Mouse (Mus musculus) olfactory bulb, adult 2 months (tissue): Measurements from ENCODE around the gene Olfr1222. TPM values are rescaled to one million over a fixed set of nuclear protein-coding genes. Genes with fewer than 3 reads are reported as not detected.
"Not testable (repeated sequence)": the region's sequence is repeated elsewhere in the genome, so short reads cannot be mapped to it uniquely, and the experiment has no call there.

ENCODE experiments used
- H3K27ac ChIP-seq: fragments of 200-500 bp; 2 replicates; pipeline ENCODE4 v1.5.1; 2012; ENCODE audit warnings: low read depth, low read length; ENCODE audit not compliant: insufficient read depth
- H3K4me1 ChIP-seq: fragments of 200-500 bp; 2 replicates; pipeline ENCODE4 v1.6.1; 2012; ENCODE audit warnings: low read length; ENCODE audit not compliant: control insufficient read depth, insufficient read depth
- H3K4me3 ChIP-seq: fragments of 200-500 bp; 2 replicates; pipeline ENCODE4 v1.5.1; 2012; ENCODE audit warnings: mild to moderate bottlenecking, low read depth, low read length, moderate library complexity; ENCODE audit not compliant: insufficient read depth
- CTCF ChIP-seq: fragments of 200-500 bp; IDR thresholded peaks from 2 replicates; pipeline ENCODE4 v1.5.1; 2012; ENCODE audit warnings: low read depth, mild to moderate bottlenecking, low read length, moderate library complexity; ENCODE audit not compliant: insufficient read depth
- POLR2A ChIP-seq: fragments of 200-500 bp; IDR thresholded peaks from 2 replicates; pipeline ENCODE4 v1.6.1; 2012; ENCODE audit warnings: mild to moderate bottlenecking, low read depth, low read length, moderate library complexity; ENCODE audit not compliant: insufficient read depth
- WGBS: fragments of 180-500 bp; shearing (Covaris S2); methylation state at CpG from one replicate; pipeline ENCODE4 v1.1.7; 2018; 5-methylcytosine and 5-hydroxymethylcytosine counted together
- polyA plus RNA-seq: library from polyadenylated mRNA; stranded (reverse); fragments of >200 nt; gene quantifications from 2 replicates; pipeline ENCODE4 v1.2.4, GENCODE M21; 2012; ENCODE audit warnings: low replicate concordance; ENCODE audit not compliant: missing spikeins, insufficient read depth, insufficient read length

Gene Olfr1222
- polyA plus RNA-seq, result not detected in 2 replicates

DNA sequence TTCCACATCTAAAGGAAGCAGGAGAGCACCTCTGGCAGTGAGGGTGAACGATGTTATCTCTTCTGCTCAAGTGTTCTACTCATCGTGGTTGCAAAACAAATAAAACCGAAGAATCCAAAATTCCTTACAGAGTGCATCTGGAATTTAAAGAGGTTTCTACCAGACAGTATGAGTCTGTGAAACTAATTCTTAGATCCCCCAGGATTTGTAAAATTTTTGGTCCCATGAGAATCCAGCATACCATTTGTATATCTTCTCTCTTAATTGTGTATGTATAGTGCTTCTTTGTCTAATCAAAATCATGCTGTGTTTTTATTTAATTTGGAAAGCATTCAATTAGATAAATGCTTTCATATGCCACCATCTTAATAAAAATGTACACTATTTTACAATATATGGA, at the start of gene Olfr1222:
TSS of gene Olfr1222 (minus strand) at position 101 of the 400 bp plus-strand sequence.
- no peak within 1 kb of the TSS for H3K4me3 ChIP-seq
- WGBS, result 88% methylated on average over 3 of the region's 3 CpGs
- H3K27ac ChIP-seq, result no peak within 1 kb of the TSS
- TF ChIP-seq POLR2A, result no peak
- no peak for TF ChIP-seq CTCF
- H3K4me1 ChIP-seq, result no peaks in the 10 kb centered on the region

DNA sequence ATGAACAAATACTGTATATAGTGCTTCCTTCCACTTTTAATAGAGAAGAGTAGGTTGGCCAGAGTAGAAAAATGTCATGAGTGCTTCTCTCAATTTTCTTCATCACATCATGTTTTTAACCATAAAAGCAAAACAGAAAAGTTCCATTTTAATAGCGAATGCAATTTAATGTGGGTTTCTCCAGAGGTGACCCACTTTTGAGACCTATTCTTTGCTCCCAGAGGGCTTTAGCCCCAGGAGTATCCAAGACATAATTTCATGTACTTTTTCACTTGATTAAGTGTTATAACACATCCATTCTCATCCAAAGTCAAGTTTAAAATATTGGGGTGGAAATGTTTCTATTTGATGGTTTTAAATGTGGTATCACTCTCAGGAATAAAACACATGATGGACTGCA, 41.7 kb upstream of the Olfr1222 start, which contains the start of gene Olfr1225:
TSS of gene Olfr1225 (minus strand) at position 101 of the 400 bp plus-strand sequence.
- WGBS, result 86% methylated on average over 1 of the region's 1 CpGs
- H3K4me3 ChIP-seq, result no peak within 1 kb of the TSS
- TF ChIP-seq POLR2A (no peak), CTCF (no peak)
- H3K27ac ChIP-seq, result no peak within 1 kb of the TSS
- no peaks in the 10 kb centered on the region for H3K4me1 ChIP-seq

DNA sequence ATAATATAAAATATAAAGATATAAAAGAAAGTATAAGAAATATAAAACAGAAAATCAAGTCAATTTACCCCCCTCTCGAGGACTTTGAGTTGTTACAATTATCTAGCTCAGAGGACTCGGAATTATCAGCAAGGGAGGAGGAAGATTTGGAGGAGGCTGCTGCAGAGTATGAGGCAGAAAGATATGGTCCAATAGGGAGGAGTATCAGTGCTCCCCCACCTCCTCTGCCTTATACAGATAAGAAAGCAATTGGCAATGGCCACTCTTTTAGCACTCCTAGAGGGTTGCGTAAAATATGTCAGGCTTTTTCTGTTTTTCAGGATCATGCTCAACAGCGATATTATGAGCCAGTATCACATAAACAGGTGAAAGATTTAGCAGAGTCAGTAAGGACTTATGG, 31.9 kb upstream of the Olfr1222 start:
- not testable (repeated sequence) for H3K4me1 ChIP-seq, H3K4me3 ChIP-seq, H3K27ac ChIP-seq
- WGBS, result 88% methylated on average over 4 of the region's 4 CpGs

DNA sequence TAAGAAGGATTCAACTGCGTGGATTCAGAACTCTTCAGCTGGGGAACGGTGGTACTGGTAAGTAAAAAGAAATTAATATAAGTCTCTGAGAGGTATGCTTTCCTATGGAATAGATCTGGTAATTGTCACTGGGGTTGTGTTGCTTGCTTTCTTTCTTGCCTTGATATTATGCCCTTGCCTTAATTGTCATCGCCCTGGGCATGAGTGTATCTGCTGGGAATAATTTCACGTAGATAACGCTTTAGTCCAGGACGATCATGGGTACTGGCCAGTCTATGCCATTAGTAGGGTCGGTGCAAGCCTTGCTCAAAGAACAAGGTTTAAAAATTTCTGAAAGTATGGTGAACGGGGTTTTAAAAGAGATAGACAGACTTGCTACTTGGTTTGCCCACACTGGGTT, 31.1 kb upstream of the Olfr1222 start, which contains the start of gene Olfr1224-ps1:
TSS of gene Olfr1224-ps1 (minus strand) at position 101 of the 400 bp plus-strand sequence.
- H3K4me1 ChIP-seq, H3K4me3 ChIP-seq, H3K27ac ChIP-seq: not testable (repeated sequence)
- WGBS, result 94% methylated on average over 8 of the region's 8 CpGs

DNA sequence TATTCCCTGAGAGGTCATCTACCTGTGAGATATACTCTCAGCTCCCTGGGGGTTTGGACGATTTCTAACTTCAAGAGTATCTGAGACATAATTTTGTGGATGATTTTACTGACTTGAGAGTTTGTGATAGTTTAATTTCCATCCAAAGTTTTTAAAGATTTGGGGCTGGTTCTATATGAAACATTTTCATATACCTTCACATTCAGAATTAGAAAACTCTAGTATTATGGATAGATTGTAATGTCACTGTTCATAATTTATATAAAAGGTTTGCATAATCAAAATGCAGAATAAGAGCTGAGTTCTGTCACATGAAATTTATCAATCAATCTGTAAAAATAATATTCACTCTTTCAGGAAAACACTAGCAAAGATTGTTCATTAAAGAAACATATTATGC, 18.6 kb upstream of the Olfr1222 start, which contains the start of gene Olfr1223:
TSS of gene Olfr1223 (minus strand) at position 101 of the 400 bp plus-strand sequence.
- no peak within 1 kb of the TSS for H3K27ac ChIP-seq
- H3K4me3 ChIP-seq, result no peak within 1 kb of the TSS
- TF ChIP-seq CTCF, result no peak
- no peak for TF ChIP-seq POLR2A
- 68% methylated on average over 1 of the region's 1 CpGs for WGBS
- no peaks in the 10 kb centered on the region for H3K4me1 ChIP-seq

DNA sequence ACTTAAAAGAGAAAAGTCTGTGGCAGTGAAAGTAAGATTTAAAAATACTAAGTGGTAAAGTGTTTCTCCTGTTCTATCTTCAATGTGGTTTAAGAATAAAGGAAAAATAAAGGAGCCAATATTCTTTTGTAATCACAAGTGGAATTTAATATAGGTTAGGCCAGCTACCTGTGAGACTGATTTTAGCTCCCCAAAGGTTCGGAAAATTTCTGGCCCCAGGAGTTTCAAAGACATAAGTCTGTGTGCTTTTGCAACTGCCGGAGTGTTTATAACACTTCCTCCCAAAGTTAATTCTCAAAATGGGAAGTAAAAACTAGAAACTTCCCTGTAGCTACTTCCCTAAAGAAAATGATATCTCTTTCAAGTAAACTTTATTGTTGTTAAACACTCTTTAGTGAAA, 15.7 kb downstream of the Olfr1222 start, which contains the start of gene Olfr1221:
TSS of gene Olfr1221 (minus strand) at position 101 of the 400 bp plus-strand sequence.
- H3K27ac ChIP-seq, result no peak within 1 kb of the TSS
- TF ChIP-seq CTCF (no peak), POLR2A (no peak)
- 85% methylated on average over 2 of the region's 2 CpGs for whole genome bisulfite sequencing
- H3K4me3 ChIP-seq, result no peak within 1 kb of the TSS
- no peaks in the 10 kb centered on the region for H3K4me1 ChIP-seq

DNA sequence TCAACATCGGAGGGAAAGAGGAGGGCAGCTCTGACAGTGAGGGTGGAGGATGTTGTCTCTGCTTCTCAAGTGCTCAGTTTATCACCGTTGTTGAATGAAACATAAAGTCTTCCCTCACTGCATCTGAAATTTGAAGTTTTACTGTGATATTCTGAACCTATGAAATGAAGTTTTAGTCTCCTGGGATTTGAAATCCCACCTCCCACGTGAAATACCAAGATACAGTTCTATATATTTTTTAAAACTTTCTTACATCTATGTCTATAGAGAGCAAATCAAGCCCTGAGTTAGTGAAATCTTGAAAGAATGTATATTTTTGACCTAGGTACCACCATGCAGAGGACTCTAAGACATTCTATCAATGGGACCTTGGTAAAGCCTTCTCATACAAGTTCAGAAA, 26.1 kb downstream of the Olfr1222 start, which contains the start of gene Olfr1220:
TSS of gene Olfr1220 (minus strand) at position 101 of the 400 bp plus-strand sequence.
- 78% methylated on average over 3 of the region's 3 CpGs for WGBS
- H3K4me3 ChIP-seq, result no peak within 1 kb of the TSS
- no peak for TF ChIP-seq POLR2A
- TF ChIP-seq CTCF, result no peak
- no peak within 1 kb of the TSS for H3K27ac ChIP-seq
- H3K4me1 ChIP-seq, result no peaks in the 10 kb centered on the region

DNA sequence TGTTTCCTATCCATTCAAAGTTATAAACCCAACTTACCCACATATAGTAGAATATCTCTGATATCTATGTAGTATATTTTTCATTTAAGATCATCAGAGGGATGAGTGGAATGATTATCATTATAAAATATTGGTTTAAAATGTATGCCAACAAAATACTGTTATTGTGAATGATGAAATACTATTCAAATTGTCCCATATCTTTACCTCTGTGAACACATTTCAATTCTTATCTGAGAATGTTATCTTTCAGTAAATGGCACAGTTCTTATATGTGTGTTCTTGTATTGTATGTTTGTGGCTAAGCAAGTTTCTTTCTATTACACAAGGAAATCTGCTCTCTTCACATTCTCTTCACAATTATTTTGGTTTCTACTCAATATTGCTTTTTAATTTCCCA, 27.2 kb downstream of the Olfr1222 start:
- Histone ChIP-seq H3K4me1 (no peaks in the 10 kb centered on the region), H3K4me3 (no peak overlapping the region), H3K27ac (no peak overlapping the region)
- TF ChIP-seq CTCF, result no peak
- TF ChIP-seq POLR2A, result no peak

DNA sequence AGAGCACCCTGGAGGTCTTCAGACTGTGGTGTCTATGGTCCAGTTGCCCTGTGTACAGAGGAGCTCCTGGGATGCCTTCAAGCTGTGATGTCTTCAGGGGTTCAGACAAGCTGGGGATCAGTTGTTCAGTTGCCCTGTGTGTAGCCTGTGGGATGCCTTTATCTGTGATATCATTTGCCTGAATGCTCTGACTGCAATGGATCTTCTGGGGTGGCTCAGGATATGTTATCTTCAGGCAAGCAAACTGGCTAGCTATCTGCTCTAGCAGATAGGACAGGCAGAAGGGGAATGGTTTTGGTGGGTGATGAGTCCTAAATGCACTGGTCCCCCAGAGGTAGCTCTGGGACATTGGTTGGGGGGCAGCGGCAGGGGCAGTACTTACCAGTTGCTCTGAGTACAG, 39.0 kb downstream of the Olfr1222 start:
- WGBS, result 100% methylated on average over 1 of the region's 1 CpGs
- TF ChIP-seq POLR2A, result no peak
- TF ChIP-seq CTCF, result no peak
- no peaks in the 10 kb centered on the region for H3K4me1 ChIP-seq

DNA sequence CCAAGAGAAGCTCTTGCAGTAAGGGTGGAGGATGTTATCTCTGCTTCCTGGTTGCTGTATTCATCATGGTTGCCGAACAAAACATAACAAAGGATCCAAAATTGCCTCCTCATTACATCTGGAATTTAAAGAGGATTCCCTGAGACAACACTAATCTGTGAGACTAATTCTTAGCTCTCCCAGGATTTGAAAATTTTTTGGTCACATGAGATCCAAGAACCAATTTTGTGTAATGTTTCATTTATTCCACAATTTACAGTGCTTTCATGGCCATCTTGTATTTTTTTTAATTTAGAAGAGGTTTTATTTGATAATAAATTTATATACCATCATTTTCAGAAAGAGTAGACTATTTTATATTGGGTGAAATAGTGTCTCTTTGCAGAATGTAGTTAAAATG, 49.4 kb downstream of the Olfr1222 start, which contains the start of gene Olfr1219:
TSS of gene Olfr1219 (minus strand) at position 101 of the 400 bp plus-strand sequence.
- WGBS, result 58% methylated on average over 1 of the region's 1 CpGs
- Histone ChIP-seq H3K27ac (no peak within 1 kb of the TSS), H3K4me1 (no peaks in the 10 kb centered on the region), H3K4me3 (no peak within 1 kb of the TSS)
- TF ChIP-seq CTCF (no peak), POLR2A (no peak)

More for the DNA sequence above, 39.0 kb downstream of the Olfr1222 start:
- H3K27ac ChIP-seq, result no peak overlapping the region
- no peak overlapping the region for H3K4me3 ChIP-seq
